Mouse (Mus musculus): Measurements from ENCODE around the gene Fgfr2. TPM values are rescaled to one million over a fixed set of nuclear protein-coding genes. Genes with fewer than 3 reads are reported as not detected.

The Fgfr2 gene
- polyA plus RNA-seq, 1 experiment from 2014 or later: 18.5 TPM

- peak; percentile 63; the same call in 1 of the 2 replicates for ATAC-seq
- no peak overlapping the region for H3K9ac ChIP-seq
- no peak overlapping the region for H3K4me3 ChIP-seq
- H3K4me1 ChIP-seq: peaks cover 11% of the 10 kb centered on the region
- no peak overlapping the region for H3K4me2 ChIP-seq
- H3K9me3 ChIP-seq (replicated peaks): no peaks in the 10 kb centered on the region
- H3K36me3 ChIP-seq: no peaks in the 10 kb centered on the region
- peaks cover 4% of the 10 kb centered on the region; the same call in 1 of the 2 replicates for H3K27me3 ChIP-seq (replicated peaks)
- no peak overlapping the region for H3K27ac ChIP-seq
- WGBS (ENCODE audit: insufficient replicate concordance): 60% methylated on average over 9 of the region's 9 CpGs
Measured at GRCm38 (mm10) chr7:130568783-130569436, 2554.2 kb downstream of the Fgfr2 start.

GRCm38 (mm10) chr7:130564596-130564995, 2558.6 kb downstream of the Fgfr2 start:
- H3K4me1 ChIP-seq: peaks cover 35% of the 10 kb centered on the region
- no peak overlapping the region for H3K4me3 ChIP-seq
- no peak for ATAC-seq
- H3K36me3 ChIP-seq: no peaks in the 10 kb centered on the region
- peaks cover 4% of the 10 kb centered on the region; the same call in 1 of the 2 replicates for H3K27me3 ChIP-seq (replicated peaks)
- no peak overlapping the region for H3K9ac ChIP-seq
- WGBS (ENCODE audit: insufficient replicate concordance): 45% methylated on average over 3 of the region's 3 CpGs
- no peaks in the 10 kb centered on the region for H3K9me3 ChIP-seq (replicated peaks)
- H3K4me2 ChIP-seq: no peak overlapping the region
- no peak overlapping the region for H3K27ac ChIP-seq

GRCm38 (mm10) chr7:130563880-130564279, 2559.3 kb downstream of the Fgfr2 start:
- Histone ChIP-seq H3K4me3 (no peak overlapping the region), H3K36me3 (no peaks in the 10 kb centered on the region)
- 20% methylated on average over 4 of the region's 4 CpGs for WGBS (ENCODE audit: insufficient replicate concordance)

GRCm38 (mm10) chr7:130563276-130563675, 2559.9 kb downstream of the Fgfr2 start:
- WGBS (ENCODE audit: insufficient replicate concordance): 83% methylated on average over 4 of the region's 4 CpGs
- peak; percentile 50; the same call in 1 of the 2 replicates for ATAC-seq

More at GRCm38 (mm10) chr7:130563880-130564279, 2559.3 kb downstream of the Fgfr2 start:
- peaks cover 1% of the 10 kb centered on the region; the same call in 1 of the 2 replicates for H3K27me3 ChIP-seq (replicated peaks)
- ATAC-seq: no peak
- no peak overlapping the region for H3K4me2 ChIP-seq
- H3K9ac ChIP-seq: no peak overlapping the region
- peaks cover 35% of the 10 kb centered on the region for H3K4me1 ChIP-seq
- no peak overlapping the region for H3K27ac ChIP-seq
- H3K9me3 ChIP-seq (replicated peaks): no peaks in the 10 kb centered on the region

GRCm38 (mm10) chr7:130560933-130561332, 2562.2 kb downstream of the Fgfr2 start:
- H3K9ac ChIP-seq: no peak overlapping the region
- no peaks in the 10 kb centered on the region for H3K9me3 ChIP-seq (replicated peaks)
- no peak overlapping the region for H3K27ac ChIP-seq
- H3K4me2 ChIP-seq: peak overlapping the region; percentile 17; the same call in 1 of the 2 replicates
- peaks cover 35% of the 10 kb centered on the region for H3K4me1 ChIP-seq
- 50% methylated on average over 1 of the region's 1 CpGs for WGBS (ENCODE audit: insufficient replicate concordance)
- ATAC-seq: peak; percentile 74
- no peak overlapping the region for H3K4me3 ChIP-seq
- H3K27me3 ChIP-seq (replicated peaks): no peaks in the 10 kb centered on the region
- H3K36me3 ChIP-seq: no peaks in the 10 kb centered on the region

More at GRCm38 (mm10) chr7:130563276-130563675, 2559.9 kb downstream of the Fgfr2 start:
- H3K27ac ChIP-seq: no peak overlapping the region
- no peak overlapping the region for H3K9ac ChIP-seq
- H3K4me3 ChIP-seq: no peak overlapping the region
- H3K36me3 ChIP-seq: no peaks in the 10 kb centered on the region
- no peaks in the 10 kb centered on the region for H3K27me3 ChIP-seq (replicated peaks)
- H3K4me2 ChIP-seq: no peak overlapping the region
- H3K4me1 ChIP-seq: peaks cover 35% of the 10 kb centered on the region
- H3K9me3 ChIP-seq (replicated peaks): no peaks in the 10 kb centered on the region

- Histone ChIP-seq H3K27me3 (replicated peaks) (0 out of 2 replicates have a peak, but pooled peaks cover 7% of the 10 kb centered on the region), H3K4me3 (no peak overlapping the region), H3K9me3 (replicated peaks) (no peaks in the 10 kb centered on the region), H3K4me1 (peaks cover 21% of the 10 kb centered on the region), H3K9ac (no peak overlapping the region), H3K4me2 (no peak overlapping the region), H3K36me3 (no peaks in the 10 kb centered on the region), H3K27ac (no peak overlapping the region)
- 58% methylated on average over 4 of the region's 4 CpGs for WGBS (ENCODE audit: insufficient replicate concordance)
- ATAC-seq: no peak
Measured at GRCm38 (mm10) chr7:130558592-130558991, 2564.6 kb downstream of the Fgfr2 start.

- ATAC-seq: no peak
- H3K9ac ChIP-seq: no peak overlapping the region
- H3K27me3 ChIP-seq (replicated peaks): peaks cover 10% of the 10 kb centered on the region; the same call in 1 of the 2 replicates
Measured at GRCm38 (mm10) chr7:130555597-130555996, 2567.6 kb downstream of the Fgfr2 start.

GRCm38 (mm10) chr7:130553321-130553720, 2569.8 kb downstream of the Fgfr2 start:
- Histone ChIP-seq H3K27me3 (replicated peaks) (peaks cover 10% of the 10 kb centered on the region; the same call in 1 of the 2 replicates), H3K4me3 (no peak overlapping the region), H3K4me2 (no peak overlapping the region), H3K36me3 (no peaks in the 10 kb centered on the region), H3K27ac (no peak overlapping the region), H3K9me3 (replicated peaks) (no peaks in the 10 kb centered on the region), H3K4me1 (no peaks in the 10 kb centered on the region), H3K9ac (no peak overlapping the region)
- WGBS (ENCODE audit: insufficient replicate concordance): 60% methylated on average over 4 of the region's 4 CpGs
- ATAC-seq: no peak

More at GRCm38 (mm10) chr7:130555597-130555996, 2567.6 kb downstream of the Fgfr2 start:
- no peaks in the 10 kb centered on the region for H3K36me3 ChIP-seq
- WGBS (ENCODE audit: insufficient replicate concordance): 79% methylated on average over 5 of the region's 5 CpGs
- H3K4me3 ChIP-seq: no peak overlapping the region
- no peaks in the 10 kb centered on the region for H3K9me3 ChIP-seq (replicated peaks)
- H3K4me1 ChIP-seq: peaks cover 4% of the 10 kb centered on the region
- no peak overlapping the region for H3K27ac ChIP-seq
- no peak overlapping the region for H3K4me2 ChIP-seq

- Histone ChIP-seq H3K9ac (no peak overlapping the region), H3K36me3 (no peaks in the 10 kb centered on the region), H3K4me2 (no peak overlapping the region), H3K27me3 (replicated peaks) (peaks cover 10% of the 10 kb centered on the region; the same call in 1 of the 2 replicates), H3K9me3 (replicated peaks) (no peaks in the 10 kb centered on the region), H3K4me3 (no peak overlapping the region), H3K4me1 (peaks cover under 1% of the 10 kb centered on the region; the same call in 1 of the 2 replicates), H3K27ac (no peak overlapping the region)
- ATAC-seq: no peak
- 57% methylated on average over 5 of the region's 5 CpGs for WGBS (ENCODE audit: insufficient replicate concordance)
Measured at GRCm38 (mm10) chr7:130552780-130553179, 2570.4 kb downstream of the Fgfr2 start.

- Histone ChIP-seq H3K27ac (no peak overlapping the region; the same call in 1 of the 2 replicates), H3K9ac (peak overlapping the region; percentile 97), H3K4me3 (peak overlapping the region; percentile 91), H3K36me3 (peaks cover 30% of the 10 kb centered on the region), H3K4me2 (peak overlapping the region; percentile 82), H3K9me3 (replicated peaks) (no peaks in the 10 kb centered on the region), H3K4me1 (peaks cover 28% of the 10 kb centered on the region), H3K27me3 (replicated peaks) (peaks cover 3% of the 10 kb centered on the region; the same call in 1 of the 2 replicates)
- 68% methylated on average over 12 of the region's 12 CpGs for WGBS (ENCODE audit: insufficient replicate concordance)
- ATAC-seq: no peak
Measured at GRCm38 (mm10) chr7:130547635-130548175, 2575.4 kb downstream of the Fgfr2 start.

- peaks cover 28% of the 10 kb centered on the region for H3K4me1 ChIP-seq
- H3K36me3 ChIP-seq: peaks cover 38% of the 10 kb centered on the region
- H3K27me3 ChIP-seq (replicated peaks): no peaks in the 10 kb centered on the region
- under 1% methylated on average over 84 of the region's 84 CpGs for WGBS (ENCODE audit: insufficient replicate concordance)
- no peaks in the 10 kb centered on the region for H3K9me3 ChIP-seq (replicated peaks)
- H3K9ac ChIP-seq: peak overlapping the region; percentile 97
- H3K27ac ChIP-seq: peak overlapping the region; percentile 99
- H3K4me3 ChIP-seq: peak overlapping the region; percentile 91
- ATAC-seq: peak; percentile 94
- H3K4me2 ChIP-seq: peak overlapping the region; percentile 82
Measured at GRCm38 (mm10) chr7:130546791-130547484, 2576.2 kb downstream of the Fgfr2 start.

GRCm38 (mm10) chr7:130546421-130546790, 2576.7 kb downstream of the Fgfr2 start:
- H3K27ac ChIP-seq: peak overlapping the region; percentile 99
- H3K9ac ChIP-seq: peak overlapping the region; percentile 97
- peak overlapping the region; percentile 82 for H3K4me2 ChIP-seq
- peaks cover 43% of the 10 kb centered on the region for H3K36me3 ChIP-seq
- 5% methylated on average over 7 of the region's 7 CpGs for WGBS (ENCODE audit: insufficient replicate concordance)
- H3K27me3 ChIP-seq (replicated peaks): no peaks in the 10 kb centered on the region
- H3K4me1 ChIP-seq: peaks cover 28% of the 10 kb centered on the region
- H3K9me3 ChIP-seq (replicated peaks): no peaks in the 10 kb centered on the region
- peak; percentile 33 for ATAC-seq
- peak overlapping the region; percentile 91 for H3K4me3 ChIP-seq

Data from liver, embryonic 12.5 days (tissue).